In the genomic region with DNA sequence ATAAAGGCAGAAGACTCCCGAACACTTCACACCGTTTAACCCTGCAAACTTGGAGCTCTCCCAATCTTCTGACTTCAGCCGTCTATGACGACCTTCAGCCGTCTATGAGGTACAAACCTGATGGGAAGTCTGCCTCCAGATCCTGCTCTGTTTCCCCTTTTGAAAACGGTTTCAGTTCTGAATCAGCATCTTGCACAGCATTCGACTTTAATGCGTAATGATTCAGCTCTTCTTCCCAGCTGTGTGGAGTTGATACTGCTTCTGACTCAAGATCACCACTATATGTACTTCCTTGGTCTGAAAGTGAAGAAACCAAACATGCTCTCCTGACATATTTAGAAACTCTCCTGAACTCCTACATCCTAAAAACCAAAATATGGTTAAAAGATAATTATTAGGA, we compare ENCODE assay signal across 1 mouse cellular context.
A peak's percentile ranks its signal among the peaks of the same experiment; 100 is the strongest.
TF ChIP-seq lines count a peak whose summit lies in the region.

No protein-coding gene starts in this region.

TF ChIP-seq in MEL, 35 proteins besides CTCF, POLR2A, EP300 and RAD21 (continued from another document):
- TF ChIP-seq MAFK (IDR thresholded peaks at IDR 0.05; ENCODE audit: borderline replicate concordance, low read depth, low read length) (peak; percentile 89), MYC (IDR thresholded peaks at IDR 0.05; ENCODE audit: low read depth, low read length) (peak; percentile 65; the same call in 1 of the 2 replicates), E2F4 (IDR thresholded peaks at IDR 0.05; ENCODE audit: borderline replicate concordance, low read depth, low read length) (no peak), NELFE (IDR thresholded peaks at IDR 0.05; ENCODE audit: low read depth, low read length) (peak; percentile 40; the same call in 1 of the 2 replicates), TCF12 (IDR thresholded peaks at IDR 0.05; ENCODE audit: low read depth, low read length) (peak; percentile 71), USF2 (IDR thresholded peaks at IDR 0.05; ENCODE audit: borderline replicate concordance in 1 of 2, insufficient read depth in 1 of 2, low read depth in 1 of 2, low read length in 2 of 2) (no peak), TBP (IDR thresholded peaks at IDR 0.05; ENCODE audit: low read depth, low read length) (no peak), ZC3H11A (IDR thresholded peaks at IDR 0.05; ENCODE audit: low read depth, low read length) (no peak), CHD2 (IDR thresholded peaks at IDR 0.05; ENCODE audit: low read length) (0 out of 2 replicates have a peak, but pooled peaks have one; percentile 17), MAX (IDR thresholded peaks at IDR 0.05; ENCODE audit: low read length) (no peak), GABPA (IDR thresholded peaks at IDR 0.05; ENCODE audit: low read depth, low read length) (peak; percentile 75), POLR2AphosphoS2 (IDR thresholded peaks at IDR 0.05; ENCODE audit: low read length) (no peak), GATA1 (IDR thresholded peaks at IDR 0.05; ENCODE audit: low read depth, low read length) (peak; percentile 71)
TF ChIP-seq in MEL: peak in this region for 12.
